Mouse (Mus musculus): ENCODE data around the gene Dpp9. TPM values are rescaled to one million over a fixed set of nuclear protein-coding genes. Genes with fewer than 3 reads are reported as not detected.

Gene Dpp9
- total RNA-seq, 2 experiments from 2014 or later = 38.4 to 43.0 TPM

DNA sequence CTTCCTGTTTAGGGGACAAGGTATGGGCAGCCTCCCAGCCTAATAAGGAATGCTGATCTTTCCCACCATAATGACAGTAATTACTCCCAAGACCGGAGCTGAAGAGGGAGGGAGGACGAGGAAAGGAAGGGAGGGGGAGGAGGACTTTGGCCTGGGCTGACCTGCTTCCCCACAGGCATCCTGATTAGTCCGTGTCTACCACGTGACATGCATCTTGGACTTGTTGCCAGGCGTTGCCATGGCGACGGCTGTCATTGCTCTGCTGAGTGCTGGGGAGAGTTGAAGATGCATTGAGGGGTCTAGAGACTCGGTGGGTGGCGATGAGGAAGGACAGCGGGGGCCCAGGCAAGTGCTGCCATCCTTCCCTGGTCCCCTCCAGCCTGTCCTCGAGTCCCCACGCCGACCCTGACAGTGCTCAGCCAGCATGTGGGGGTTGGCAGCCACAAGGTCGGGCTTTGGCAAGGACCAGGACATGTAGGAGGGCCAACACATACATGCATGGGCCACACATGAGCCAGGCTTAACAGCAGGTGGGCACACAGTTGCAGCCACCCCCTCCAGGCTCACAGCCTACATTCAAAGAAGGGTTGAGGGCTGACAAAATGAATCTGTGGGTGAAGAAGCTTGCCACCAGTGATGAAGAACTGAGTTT lies 15.2 kb upstream of the Dpp9 start:
- intact Hi-C loops (cut with DNase I) = no loop called here
- DNase-seq = no peak

GRCm38 (mm10) chr17:56233389-56233788 lies 14.7 kb upstream of the Dpp9 start:
- no peak for DNase-seq
- intact Hi-C loops (cut with DNase I) = no loop called here

GRCm38 (mm10) chr17:56229943-56230342 lies 11.2 kb upstream of the Dpp9 start:
- no peak for DNase-seq
- intact Hi-C loops (cut with DNase I) = no loop called here

DNA sequence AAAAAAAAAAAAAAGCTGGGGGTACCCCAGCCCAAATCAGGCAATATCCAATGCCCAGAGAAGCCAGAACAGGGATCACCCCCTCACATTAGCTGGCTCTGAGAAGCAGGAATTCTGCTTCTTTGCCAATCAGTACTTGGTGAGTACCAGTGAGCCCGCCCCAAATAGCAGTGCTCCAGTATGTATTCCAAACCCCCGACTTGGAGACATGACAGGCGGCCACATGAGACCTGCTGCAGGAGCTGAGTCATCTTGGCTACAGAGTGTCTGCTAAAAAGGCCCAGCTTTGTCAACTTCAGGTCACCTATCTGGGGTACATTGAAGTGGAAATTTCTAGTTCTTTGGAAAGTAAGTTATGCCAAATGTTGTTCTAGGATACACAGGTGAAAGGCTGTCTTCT lies 7.9 kb upstream of the Dpp9 start:
- no peak for DNase-seq
- intact Hi-C loops (cut with DNase I) = no loop called here

DNA sequence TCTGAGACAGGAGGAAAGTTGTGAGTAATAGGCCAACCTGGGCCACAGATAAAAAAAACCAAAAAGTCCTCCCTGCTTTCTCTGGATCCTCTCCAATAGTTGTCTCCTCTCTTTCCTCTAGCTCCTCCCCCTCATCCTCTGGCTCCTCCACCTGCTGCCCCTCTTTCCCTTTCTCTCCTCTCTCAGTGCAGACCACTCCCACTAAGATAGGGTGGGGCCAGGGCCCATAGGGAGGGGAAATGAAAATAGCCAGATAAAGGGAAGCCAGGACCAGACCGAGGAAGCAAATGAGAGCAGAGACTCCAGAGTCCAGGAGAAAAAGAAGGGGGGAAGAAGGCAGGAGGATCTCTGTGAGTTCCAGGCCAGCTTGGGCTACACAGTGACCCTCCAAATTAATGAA lies 6.2 kb upstream of the Dpp9 start:
- intact Hi-C loops (cut with DNase I) = no loop called here

DNA sequence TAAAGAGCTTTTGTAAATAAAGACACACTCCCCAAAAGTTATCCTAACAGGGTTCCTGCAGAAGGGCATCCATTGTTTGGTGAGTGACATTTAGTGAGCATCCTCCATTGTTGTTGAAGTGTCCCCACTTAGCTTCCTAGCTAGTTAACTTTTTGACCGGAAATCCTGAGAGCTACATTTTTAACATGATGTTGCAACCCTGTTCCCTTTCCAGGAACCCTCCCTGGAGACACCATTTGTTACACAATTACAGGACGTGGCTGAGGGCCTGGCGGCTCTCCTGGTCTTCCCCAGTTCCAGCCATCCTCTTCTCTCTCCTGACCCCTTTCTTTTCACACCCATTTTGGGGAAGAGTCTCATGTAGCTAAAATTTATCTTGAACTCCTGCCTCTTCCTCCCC lies 1.1 kb upstream of the Dpp9 start:
- DNase-seq = peak; percentile 68 to 80
- intact Hi-C loops (cut with DNase I) = loop anchor here (2.0 kb wide), 2 partner anchors 31 to 57 kb away; partner anchors contain the start of gene Tnfaip8l1

More for the DNA sequence above, 6.2 kb upstream of the Dpp9 start:
- DNase-seq = no peak

- DNase-seq = peak in 1 of 2 experiments; percentile 21
- intact Hi-C loops (cut with DNase I) = loop anchor here (2.0 kb wide), 1 partner anchor 56 kb away; the partner anchor contains the start of gene Tnfaip8l1
Observed at GRCm38 (mm10) chr17:56219251-56219650, 546 bp upstream of the Dpp9 start.

DNA sequence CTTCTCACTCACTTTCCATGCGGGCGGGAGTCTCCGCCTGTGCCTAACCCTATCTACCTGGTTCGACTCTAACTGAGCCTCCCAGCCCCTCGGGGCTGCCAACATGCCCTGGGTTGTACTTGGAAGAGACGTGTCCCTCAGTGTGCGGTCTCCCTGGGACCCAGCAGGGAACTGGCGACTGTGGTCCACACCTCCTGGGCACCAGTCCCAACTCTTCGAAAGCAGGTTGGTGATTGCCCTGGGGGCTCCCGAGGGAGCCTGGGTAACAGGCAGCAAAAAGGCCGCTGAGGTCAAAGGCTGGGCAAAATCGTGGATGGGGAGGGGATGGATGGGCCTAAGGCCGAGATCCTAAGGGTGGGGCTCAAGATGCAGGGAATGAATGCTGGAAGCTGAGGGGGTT lies 1.0 kb downstream of the Dpp9 start:
- DNase-seq = no peak
- intact Hi-C loops (cut with DNase I) = loop anchor here (2.0 kb wide), 1 partner anchor 55 kb away; the partner anchor contains the start of gene Tnfaip8l1

- intact Hi-C loops (cut with DNase I) = no loop called here
- DNase-seq = no peak
Observed at GRCm38 (mm10) chr17:56214229-56214628, 4.5 kb downstream of the Dpp9 start.

GRCm38 (mm10) chr17:56212676-56213075 lies 6.0 kb downstream of the Dpp9 start:
- DNase-seq = no peak
- intact Hi-C loops (cut with DNase I) = no loop called here

DNA sequence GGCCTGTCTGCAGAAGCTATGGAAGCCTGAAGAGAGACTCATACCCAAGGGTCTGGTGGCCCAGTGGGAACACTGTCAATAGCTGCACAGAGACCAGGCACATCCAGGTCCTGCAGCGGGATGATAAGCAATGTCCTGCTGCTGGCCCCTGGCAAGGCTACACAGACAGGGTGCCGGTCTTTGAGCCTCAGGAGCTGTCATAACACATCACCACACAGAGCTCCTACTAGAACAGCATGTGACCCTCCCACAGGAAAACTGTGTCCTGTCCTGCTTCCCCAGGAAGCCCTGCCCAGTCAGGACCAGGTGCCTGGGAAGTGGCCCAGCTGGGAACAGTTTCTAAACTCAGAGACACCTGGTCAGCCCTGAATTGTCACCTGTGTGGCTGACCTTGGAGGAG lies 7.6 kb downstream of the Dpp9 start:
- DNase-seq = peak in 1 of 2 experiments; percentile 32
- intact Hi-C loops (cut with DNase I) = no loop called here

- DNase-seq = no peak
- intact Hi-C loops (cut with DNase I) = no loop called here
Observed at GRCm38 (mm10) chr17:56208821-56209220, 9.9 kb downstream of the Dpp9 start.

DNA sequence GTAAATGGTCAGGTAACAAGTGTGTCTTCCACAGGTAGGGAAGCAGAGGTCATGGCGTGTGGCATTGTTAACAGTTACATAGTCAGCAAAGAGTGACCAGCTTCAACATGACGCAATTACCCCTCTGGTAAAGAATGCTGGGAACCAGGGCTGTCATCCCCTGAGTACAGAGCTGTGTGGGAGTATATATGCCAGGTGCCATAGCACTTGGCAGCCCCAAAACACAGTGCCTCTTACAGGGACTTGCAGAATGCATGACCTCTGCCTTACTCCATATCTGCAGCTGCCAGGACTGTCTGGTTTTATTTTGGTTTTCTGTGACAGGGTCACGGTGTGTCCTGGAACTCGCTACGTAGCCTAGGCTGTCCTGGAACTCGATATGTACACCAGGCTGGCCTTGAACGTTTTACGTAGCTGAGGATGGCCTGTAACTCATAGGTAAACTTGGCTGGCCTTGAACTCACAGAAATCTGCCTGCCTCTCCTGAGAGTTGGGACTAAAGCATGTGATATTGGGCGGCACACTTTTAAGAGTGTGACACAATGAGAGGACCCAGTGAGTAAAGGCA lies 10.7 kb downstream of the Dpp9 start:
- intact Hi-C loops (cut with DNase I) = loop anchor here (2.0 kb wide), 1 partner anchor 21 kb away; no protein-coding TSS in a partner anchor
- DNase-seq = no peak

DNA sequence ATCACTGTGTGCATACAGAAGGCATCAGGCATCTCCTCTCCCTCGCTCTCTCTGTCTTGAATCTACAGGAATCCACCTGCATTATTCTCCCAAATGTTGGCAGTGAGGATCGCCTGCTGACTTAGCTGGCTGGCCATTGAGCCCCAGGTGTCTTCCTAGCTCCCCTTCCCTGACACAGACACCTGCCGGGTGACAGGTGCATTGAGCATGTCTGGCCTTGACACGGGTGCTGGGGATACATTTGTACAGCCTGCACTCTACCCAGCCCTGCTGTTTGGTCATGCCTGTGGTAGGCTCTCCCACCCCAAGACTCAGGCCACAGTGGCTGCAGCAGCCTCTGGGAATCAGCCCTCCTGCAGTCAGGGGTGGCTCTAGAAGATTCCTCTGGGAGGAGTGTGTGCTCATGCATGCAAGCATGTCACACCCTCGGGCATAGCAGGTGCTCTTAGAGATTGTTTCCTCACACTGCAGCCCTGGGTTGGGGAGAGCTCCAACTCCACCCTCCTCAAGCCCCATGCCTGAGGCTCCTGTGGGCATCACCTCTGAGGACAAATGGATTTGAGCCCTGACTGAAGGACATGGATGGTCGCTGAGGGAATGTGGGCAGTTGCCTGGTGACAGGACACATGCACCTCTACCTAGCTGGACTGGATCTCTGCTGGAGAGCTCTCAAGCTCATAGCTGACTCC lies 11.6 kb downstream of the Dpp9 start:
- intact Hi-C loops (cut with DNase I) = loop anchor here (2.0 kb wide), 1 partner anchor 20 kb away; no protein-coding TSS in a partner anchor
- no peak for DNase-seq

GRCm38 (mm10) chr17:56206276-56206884 lies 12.3 kb downstream of the Dpp9 start:
- intact Hi-C loops (cut with DNase I) = loop anchor here (2.0 kb wide), 1 partner anchor 20 kb away; no protein-coding TSS in a partner anchor
- no peak for DNase-seq

DNA sequence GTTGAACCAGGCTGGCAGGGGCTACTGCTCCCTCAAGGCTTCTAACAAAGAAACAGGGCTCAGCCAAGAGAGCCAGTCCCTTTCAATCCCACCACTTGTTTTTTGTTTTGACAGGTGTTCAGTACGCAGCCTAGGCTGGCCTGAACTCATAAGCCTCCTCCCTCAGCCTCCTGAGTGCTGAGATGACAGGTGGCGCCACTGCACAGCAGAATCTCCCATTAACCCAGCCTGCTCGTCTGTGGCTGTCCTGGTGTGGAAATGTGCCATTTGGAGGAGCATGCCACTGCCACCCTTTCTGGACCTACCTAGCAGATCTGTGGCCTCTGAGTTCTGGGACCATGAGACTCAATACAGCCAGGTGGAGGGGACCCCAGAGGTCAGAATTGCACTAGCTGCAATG lies 15.0 kb downstream of the Dpp9 start:
- no peak for DNase-seq
- intact Hi-C loops (cut with DNase I) = no loop called here

GRCm38 (mm10) chr17:56202476-56202875 lies 16.2 kb downstream of the Dpp9 start:
- no peak for DNase-seq
- intact Hi-C loops (cut with DNase I) = no loop called here

GRCm38 (mm10) chr17:56201642-56202041 lies 17.1 kb downstream of the Dpp9 start:
- no peak for DNase-seq
- intact Hi-C loops (cut with DNase I) = no loop called here

DNA sequence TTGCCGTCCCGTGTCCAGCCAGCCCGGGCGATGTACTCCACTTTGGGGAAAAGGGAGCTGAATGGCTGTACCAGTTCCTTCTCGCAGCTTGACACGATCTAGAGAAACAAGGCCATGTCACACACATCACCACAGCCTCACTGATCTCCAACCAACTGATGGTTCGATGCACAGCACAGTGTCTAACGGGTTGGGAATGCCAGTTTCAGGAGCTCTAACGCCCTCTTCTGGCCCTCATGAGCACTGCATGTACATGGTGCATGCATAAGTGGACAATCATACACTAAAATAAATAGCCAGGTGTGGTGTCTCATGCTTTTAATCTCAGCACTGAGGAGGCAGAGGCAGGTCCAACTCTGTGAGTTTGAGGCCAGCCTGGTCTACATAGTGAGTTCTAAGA lies 18.1 kb downstream of the Dpp9 start:
- intact Hi-C loops (cut with DNase I) = no loop called here
- no peak for DNase-seq

GRCm38 (mm10) chr17:56196860-56197259 lies 21.8 kb downstream of the Dpp9 start:
- no peak for DNase-seq
- intact Hi-C loops (cut with DNase I) = no loop called here

GRCm38 (mm10) chr17:56194765-56195164 lies 23.9 kb downstream of the Dpp9 start:
- intact Hi-C loops (cut with DNase I) = no loop called here
- no peak for DNase-seq

All from heart, postnatal 36 days (tissue).